Mouse (Mus musculus): ENCODE data around the gene Hcrt.
A peak's percentile ranks its signal among the peaks of the same experiment; 100 is the strongest.

Gene Hcrt

DNA sequence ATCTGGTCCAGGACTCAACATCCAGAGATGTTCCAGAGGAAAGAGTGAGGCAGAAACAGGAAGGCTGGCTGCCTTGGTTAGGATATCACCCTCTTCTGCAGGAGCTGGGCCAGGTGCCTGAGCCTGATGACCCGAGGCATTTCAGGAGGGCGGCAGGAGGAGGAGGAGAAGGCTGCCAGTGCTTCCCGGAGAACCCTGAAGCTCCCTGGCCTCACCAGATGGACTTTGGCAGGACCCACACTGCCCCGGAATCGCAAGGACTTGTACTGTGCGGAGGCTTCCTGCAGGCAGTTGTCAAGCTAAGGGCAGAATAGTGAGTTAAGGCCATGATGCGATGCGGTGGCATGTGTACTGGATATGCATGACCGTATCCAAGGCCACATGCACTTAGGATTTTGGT, 4.0 kb upstream of the Hcrt start:
- no peak for DNase-seq

DNA sequence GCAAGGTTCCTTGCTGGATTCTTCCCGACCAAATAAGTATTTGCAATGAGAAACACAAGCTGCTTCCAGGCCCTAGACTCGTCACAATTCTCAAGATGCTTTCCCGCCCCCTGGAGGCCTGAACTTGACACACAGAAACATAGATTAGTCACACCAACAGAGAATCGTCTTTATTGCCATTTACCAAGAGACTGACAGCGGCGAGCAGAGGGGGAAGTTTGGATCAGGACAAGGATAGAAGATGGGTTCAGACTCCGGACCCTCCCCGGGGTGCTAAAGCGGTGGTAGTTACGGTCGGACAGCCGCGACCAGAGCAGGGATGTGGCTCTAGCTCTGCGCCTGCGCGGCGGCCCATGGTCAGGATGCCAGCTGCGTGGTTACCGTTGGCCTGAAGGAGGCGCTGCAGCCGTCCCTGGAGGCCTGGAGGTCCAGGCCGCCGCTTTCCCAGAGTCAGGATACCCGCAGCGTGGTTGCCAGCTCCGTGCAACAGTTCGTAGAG, 1.1 kb downstream of the Hcrt start:
- DNase-seq, result peak; percentile 91

DNA sequence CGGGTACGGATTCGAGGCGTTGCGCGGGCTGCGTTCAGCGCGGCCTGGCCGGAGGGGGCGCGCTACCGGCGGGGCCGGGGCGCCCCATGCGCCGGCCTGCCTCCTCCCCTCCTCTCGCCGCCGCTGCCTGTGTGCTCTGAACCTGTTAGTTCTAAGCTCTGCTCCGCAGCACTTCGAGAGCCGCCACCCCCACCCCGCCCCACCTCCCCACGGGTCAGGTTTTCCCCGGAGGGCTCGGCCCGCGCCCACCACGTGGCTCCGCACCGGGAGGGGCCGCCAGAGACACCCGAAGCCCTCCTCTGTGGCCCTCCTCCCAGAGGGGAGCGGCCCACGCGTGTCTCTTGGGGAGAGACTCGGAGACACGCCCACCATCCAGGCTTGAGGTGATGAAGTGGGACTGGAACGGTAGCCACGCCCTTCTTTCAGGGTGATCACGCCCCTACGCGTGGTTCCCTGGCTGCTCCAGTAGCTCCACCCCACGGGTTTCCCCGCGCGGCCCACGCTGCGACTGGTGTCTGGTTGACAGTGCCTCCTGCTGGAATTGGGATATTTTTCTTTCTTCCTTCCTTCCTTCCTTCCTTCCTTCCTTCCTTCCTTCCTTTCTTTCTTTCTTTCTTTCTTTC, 3.0 kb downstream of the Hcrt start, which contains the start of gene Kcnh4:
Gene Kcnh4, minus strand, starts transcription at position 332 of the 623 bp plus-strand sequence.
- DNase-seq, result no peak

DNA sequence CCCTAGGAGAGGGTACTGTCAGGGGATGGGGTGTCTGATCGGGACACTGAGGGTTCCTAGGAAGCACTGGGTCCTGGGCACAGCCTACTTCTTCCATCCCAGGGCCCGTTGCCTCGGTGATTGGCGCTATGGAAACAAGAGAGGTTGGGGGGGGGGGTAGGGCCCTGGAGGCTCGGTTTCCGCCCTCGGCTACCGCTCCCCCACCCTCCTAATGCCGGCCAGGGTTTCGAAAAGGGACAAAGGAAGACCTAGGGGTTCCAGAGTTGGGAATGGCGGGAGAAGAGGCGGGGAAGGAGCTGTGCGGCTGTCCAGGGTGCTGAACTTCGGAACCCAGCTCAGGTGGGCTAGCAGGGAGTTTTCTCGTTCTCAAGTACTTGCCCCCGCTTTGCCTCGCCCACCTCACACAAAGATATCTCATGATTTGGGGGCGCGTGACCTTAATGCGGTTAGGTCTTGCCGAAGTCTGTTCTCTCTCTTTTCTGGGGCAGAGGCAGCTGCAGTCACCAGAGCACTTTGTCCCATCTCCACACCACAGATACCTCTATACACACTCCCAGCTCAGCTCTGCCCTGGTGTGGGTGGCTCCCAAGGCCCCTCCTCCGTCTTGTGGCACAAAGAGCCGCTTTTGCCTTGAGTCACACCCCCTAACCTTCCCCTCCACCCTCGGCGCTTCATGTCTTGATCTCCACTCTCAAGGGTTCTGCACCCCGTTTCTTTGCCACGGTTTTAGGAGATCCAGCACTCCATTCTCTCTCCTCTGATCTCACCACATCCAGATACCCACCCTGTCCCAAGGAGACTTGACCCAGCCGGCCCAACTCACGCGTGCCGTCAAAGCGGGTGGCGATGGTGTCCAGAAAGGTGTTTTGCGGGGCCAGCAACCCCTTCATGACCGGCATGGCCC, 3.8 kb downstream of the Hcrt start:
- DNase-seq, result no peak

DNA sequence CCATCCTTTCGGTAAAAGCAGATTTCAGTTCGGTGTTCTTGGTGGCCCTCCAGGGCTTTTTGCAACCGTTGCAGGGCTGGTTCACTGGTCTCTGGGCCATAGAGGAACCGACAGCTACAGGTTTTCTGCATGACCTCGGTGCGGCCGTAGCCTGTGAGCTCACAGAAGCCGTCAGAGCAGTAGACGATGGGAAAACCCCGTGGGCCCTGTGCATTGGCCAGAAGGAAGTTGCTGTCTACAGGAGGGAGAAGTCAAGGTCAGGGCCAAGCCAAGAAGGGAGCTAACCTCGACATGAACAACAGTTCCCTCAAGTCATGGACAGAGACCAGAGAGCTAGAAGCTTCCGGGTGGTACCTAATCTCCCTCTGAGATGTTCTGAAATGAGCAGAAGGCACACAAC, 5.2 kb downstream of the Hcrt start:
- DNase-seq, result no peak

DNA sequence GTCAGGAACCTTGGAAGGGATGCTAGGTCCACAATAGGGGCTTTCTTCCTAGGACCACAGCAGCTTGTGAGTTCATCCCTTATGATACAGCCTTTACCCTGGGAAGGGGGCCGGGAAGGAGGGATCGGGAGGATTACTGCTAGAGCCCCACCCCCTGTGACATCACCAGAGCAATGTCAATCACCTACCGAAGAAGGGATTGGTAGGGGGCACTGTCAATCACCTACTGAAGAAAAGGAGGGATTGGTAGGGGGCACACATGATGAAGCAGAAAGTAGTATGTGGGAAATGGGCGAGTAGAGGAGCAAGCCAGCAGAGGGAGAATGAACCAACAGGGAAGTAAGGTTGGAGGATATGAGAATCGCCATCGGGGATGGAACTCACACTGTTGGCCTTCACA, 6.3 kb downstream of the Hcrt start:
- DNase-seq, result no peak

DNA sequence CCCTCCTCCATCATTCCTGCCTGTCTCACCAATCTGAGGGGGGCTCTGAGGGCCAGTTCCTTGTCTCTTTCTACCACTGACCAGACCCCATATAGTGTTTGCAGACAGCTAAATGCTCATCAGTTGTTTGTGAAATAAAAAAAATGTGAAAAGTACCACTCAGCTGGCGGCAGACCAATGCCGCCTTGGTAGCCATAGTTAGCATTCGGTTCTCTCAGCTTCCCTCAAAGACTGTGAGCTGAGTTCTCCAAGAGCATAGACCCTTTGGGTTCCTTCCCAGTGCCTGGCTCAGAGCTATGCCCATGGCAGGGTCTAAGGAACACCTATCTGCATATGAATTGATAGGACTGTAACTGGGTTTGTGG, 8.1 kb downstream of the Hcrt start:
- DNase-seq, result no peak

DNA sequence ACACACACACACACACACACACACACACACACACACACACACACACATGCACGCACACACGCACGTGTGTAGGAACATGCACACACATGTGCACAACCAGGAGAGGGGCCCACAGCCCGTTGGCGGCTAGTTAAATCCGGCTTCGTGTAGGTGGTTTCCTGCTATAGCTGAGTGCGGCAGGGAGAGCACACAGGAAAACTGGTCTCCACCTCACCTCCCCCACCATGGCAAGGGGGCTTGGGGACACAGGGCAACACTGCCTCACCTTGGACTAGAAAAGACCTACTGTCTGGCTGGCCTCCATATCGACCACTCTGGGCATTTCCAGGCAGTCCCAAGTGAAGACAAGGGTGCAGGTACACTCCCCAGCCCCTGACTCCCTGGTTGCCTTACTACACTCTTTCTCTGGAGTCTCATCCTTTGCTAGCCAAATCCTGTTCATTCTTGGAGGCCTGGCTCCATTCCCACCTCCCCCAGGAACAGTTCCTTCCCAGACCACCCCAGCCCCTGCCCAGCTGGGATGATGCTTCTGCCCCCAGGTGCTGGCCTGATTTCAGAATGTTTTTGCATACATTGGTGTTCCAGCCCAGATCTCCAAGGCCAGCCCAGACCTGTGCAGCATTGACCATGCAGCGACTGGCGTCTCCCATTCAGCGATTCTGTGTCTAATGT, 8.6 kb downstream of the Hcrt start:
- DNase-seq, result no peak

DNA sequence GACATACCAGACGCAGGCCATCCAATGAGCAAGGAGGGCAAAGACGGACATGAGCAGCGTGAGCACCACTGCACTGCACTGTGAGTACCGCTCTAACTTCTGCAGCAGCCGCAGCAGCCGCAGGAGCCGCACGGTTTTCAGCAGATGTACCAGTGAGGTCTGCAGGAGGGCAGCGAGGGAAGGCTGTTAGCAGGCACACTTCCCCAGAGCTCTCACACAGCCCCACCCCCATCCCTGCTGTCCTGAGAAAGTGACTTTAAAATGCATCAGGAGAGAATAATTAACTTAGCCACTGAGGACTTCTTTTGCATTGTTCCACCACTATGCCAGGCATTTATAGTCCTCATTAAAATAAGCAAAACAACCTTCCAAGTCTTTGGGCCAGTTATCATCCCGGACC, 10.4 kb downstream of the Hcrt start:
- DNase-seq, result no peak

DNA sequence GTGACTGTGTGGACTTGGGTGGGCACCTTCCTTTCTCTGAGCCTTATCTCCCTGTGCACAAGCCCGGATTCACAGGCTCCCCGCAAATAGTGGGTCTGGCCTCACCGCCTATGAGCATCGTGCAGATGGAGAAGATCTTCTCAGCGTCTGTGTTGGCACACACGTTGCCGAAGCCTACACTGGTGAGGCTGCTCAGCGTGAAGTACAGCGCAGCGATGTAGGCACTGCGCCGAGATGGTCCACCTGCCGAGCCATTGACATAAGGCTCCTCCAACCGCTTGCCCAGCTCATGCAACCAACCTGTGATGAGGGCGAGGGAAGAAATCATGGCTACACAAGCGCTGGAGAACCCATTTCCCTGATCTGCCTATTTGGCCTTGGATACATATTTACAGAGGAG, 12.6 kb downstream of the Hcrt start:
- DNase-seq, result no peak

DNA sequence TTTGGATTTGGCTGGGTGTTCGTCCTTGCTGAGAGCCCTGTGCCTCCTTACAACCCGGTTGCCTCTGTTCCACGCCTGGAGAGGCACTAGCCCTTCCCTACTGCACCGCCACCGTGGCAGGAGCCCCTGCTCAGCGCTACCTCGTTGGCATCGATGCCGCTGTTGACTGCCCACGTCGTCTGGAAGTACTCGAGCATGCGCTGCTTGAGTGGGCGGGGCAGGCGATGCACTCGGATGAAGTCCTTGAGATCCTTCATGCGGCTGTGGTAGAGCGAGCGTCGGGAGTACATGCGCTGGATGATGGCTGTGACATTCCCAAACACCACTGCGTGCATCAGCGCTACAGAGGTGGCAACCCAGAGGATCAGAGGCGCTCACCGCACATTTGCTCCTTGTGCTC, 13.3 kb downstream of the Hcrt start:
- no peak for DNase-seq

DNA sequence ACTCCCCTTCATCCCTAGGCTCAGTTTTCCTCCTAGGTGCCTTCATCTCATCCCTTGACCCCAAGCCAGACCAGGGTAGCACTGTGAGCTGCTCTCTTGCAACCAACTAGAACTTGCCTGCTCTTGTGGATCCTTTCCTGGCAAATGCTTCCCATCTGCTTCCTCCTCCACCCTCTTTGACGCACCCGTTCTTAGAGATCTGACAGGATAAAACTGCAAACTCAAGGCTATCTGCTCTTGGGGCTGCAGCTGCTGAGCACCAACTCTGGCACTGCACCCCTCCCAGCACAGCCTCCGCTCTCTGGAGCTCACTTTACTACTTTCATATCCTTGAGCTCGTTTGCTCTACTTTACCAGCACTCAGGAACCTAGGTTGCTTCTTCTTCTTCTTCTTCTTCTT, 14.1 kb downstream of the Hcrt start:
- no peak for DNase-seq

DNA sequence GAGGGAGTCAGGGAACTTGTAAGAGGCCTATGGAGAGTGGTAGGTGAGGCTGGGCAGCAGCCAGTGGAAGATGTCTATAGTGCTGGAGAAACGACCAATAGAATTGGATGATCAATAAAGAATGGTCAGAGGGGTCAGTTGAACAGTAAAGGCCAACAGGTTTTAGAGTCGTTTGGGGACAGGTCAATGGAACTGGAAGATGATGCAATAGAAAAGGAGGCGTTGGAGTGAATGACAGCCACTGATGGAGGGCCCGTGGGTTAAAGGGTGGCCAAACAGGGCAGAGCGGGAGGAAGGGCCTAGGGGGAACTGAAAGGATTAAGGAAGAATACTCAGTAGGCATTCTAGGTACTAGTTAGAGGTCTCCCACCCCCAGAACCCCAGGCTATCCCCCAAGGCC, 15.6 kb downstream of the Hcrt start:
- DNase-seq, result no peak

DNA sequence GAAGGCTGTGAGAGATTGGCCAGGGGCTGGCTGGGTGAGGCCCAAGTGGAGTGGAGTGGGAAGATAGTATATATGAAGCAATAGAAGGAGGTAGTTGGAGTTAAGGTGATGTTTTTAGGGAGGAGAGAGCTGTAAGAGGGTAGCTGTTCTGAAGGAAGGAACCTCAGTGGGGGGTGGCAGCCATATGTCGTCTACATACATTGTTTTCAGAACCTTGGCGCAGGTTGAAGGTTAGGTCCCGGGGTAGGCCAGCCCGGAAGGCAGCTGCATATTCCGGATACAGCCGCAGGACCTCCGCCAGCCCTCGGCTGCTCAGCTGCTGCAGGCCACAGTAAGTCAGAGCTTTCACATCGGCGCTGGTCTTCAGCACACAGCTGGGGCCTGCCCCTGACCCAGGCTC, 16.2 kb downstream of the Hcrt start:
- no peak for DNase-seq

DNA sequence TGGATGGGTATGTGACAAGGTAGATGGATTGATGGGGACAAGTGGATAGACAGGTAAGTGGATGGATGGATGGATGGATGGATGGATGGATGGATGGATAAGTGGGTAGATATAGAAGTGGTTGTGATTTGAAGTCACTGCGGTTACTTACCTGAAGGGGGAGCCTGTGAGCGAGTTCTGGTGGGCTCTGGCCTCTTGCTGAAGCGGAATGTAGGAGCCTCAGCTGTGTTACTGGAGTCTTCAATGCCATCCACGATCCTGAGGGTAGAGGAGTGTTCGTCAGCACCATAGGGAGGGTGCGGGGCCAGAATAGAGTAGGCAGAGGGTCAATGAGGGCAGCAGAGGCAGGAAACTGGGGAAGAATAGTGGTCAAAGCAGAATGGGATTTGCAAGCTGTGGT, 17.6 kb downstream of the Hcrt start:
- peak; percentile 58 for DNase-seq

DNA sequence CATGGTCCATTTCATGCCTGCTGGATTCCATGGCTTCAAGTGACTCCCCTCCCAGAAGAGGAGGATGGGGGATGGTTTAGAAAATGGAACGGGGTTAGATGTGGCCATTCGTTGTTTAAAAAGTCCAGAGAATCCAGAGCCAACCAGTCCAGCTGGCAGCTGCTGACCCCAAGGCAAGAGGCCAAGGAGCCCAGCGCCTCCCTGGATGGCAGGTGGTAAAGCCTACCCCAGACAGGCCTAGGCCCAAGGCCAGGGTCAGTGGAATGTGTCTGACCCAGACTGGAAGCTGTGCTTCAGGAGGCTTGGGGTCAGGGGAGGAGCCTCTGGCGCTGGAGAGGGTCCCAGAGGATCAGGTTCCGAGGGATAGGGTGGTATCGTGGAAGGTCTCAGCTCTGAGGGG, 21.4 kb downstream of the Hcrt start:
- DNase-seq, result no peak

DNA sequence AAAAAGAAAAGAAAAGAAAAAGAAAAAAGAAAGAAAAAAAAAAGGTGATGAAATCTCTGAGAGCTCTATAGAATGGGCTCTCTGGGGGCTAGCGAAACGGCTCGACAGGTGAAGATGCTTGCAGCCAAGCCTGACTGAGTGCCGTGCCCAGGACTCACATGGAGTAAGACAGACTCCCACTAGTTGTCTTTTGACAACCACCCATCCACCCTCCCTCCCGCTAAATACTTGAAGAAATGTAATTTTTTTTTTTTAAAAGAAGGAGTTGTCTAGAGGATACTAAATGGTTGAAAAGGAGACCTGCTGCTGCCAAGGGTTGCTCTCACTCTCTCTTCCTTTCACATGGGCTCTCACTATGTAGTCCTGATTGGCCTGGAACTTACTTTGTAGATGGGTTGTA, 24.0 kb downstream of the Hcrt start:
- DNase-seq, result no peak

DNA sequence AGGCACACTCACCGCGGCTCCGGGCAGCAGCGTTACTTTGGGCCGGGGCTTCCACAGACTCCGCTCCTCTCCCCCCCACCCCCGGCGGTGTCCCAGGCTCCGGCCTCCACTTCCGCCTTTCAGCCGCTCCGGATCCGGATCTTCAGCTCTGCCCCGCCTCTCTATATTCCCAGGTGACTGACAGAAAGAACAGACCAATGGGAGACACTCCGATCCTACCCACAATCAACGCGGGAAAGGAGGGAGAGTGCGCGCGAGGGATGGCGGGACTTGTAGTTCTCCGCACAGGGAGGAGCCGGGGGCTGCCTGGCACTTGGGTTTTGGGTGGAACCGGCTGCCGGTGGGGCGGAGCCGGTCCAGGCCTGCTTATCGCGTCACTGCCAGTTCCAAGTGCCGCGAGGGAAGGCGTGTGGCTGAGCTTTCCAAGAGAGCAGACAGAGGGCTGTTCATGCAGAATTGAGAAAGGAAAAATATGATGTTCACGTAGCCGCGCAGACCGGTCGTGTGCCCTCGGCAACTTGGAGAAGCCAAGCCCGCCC, 24.6 kb downstream of the Hcrt start, which contains the start of gene Rab5c:
Gene Rab5c, minus strand, starts transcription at position 150 of the 539 bp plus-strand sequence.
- DNase-seq, result peak; percentile 98

DNA sequence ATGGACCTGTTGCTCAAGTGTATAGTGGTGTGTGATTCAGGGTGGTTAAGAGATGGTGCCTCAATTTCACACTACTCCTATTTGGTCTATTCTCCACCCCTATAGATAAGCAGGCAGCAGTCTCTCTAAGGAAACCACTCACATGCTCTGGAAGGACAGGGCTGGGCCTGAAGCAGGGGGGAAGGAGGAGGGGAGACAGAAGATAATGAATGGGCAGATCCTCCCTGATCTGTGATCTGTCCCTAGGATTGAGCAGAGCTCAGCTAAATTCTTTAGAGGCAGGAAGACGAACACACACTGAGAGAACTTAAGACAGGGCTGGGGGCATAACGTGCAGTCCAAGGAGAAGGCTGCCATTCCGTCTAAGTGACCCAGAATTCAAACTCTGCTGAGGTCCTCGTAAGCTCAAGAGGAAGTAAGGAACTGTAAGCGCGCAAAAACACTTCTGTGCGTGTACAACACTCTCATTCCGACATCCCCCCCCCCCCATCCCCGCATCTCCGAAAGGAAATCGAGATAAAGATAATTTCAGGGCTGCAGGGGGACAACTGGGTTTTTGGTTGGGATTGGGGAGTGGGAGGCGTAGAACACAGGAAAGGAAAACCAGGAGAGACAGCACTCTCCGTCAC, 25.5 kb downstream of the Hcrt start:
- no peak for DNase-seq

DNA sequence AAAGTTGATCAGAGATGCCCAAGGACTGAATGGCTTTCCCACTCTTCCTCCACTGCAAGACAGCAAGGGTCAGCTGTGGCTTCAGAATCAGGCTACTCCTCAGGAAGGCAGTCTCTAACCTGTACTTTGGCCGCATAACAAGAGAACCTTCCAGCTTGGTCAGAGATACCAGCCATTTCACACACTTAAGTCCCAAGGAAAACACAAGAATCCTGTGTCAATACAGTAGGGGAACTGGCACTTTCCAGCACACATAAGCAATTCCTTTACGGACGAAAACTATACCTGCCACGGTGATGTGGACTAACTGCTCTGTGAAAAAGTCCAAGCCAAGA, 26.0 kb downstream of the Hcrt start:
- no peak for DNase-seq

DNA sequence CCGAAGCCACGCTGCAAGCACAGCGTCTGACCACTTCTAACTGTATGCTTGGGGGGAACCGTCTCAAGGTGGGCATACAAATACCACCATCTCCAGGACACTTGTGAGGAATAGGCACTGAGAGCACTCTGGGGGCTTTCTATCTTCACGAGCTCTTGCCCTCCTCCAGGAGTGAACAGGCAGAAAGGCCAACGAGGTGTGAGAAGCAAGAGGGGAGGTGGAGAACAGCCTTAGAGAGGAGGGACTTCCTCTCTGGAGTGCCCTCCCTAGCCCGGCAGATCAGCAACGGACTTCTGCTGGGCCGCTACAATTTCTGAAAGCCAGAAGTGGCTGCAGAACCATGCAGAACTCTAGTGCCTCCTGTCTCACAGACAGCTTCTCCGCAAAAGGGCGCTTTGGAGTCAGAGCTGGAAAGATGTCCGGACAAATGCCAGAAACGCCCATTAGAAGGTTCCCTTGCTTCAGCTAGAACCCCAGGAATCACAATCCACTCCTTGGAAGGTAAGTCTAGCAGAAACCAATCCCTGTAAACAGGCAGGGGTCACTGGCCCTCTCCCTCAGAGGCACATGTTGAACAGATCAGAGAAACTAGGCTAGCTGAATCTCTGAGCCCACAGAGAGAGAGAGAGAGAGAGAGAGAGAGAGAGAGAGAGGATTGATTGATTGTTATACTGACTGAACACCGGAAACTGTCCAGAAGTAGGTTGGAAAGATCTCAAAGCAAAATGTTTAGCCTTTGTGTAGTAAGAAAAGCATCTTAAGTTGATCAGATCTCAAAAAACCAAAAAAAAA, 26.6 kb downstream of the Hcrt start:
- no peak for DNase-seq

DNA sequence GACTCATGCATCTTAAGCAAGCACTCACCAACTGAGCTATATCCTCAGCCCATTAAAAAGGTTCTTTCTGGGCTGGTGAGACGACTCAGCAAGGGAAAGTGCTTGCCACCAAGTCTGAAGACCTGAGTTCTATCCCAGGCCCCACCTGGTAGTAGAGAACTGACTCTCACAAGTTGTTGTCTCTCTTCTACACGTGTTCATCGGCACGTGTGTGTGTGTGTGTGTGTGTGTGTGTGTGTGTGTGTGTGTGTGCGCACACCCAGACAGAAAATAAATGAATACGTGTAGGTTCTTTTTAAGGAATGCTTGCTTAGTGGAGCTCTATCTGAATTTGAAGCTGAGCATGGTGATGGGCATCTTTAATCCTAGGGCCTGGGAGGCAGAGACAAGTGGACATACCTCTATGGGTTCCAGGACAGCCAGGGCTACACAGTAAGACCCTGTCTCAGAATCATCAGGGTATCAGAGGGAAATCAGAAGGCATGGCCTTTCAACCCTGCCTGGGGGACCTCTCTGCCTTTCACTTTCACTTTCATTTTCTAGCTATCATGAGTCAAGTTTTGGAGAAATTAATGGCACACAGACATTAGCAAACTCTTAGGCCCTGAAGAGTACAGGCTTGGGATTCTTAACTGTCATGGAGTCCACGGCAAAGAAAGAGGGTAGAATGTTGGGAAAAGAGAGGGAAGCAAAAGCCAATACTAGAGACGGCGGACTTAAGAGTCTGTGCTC, 27.4 kb downstream of the Hcrt start:
- DNase-seq, result no peak
